Mouse (Mus musculus): Measurements from ENCODE around the gene Gm20388.

DNA sequence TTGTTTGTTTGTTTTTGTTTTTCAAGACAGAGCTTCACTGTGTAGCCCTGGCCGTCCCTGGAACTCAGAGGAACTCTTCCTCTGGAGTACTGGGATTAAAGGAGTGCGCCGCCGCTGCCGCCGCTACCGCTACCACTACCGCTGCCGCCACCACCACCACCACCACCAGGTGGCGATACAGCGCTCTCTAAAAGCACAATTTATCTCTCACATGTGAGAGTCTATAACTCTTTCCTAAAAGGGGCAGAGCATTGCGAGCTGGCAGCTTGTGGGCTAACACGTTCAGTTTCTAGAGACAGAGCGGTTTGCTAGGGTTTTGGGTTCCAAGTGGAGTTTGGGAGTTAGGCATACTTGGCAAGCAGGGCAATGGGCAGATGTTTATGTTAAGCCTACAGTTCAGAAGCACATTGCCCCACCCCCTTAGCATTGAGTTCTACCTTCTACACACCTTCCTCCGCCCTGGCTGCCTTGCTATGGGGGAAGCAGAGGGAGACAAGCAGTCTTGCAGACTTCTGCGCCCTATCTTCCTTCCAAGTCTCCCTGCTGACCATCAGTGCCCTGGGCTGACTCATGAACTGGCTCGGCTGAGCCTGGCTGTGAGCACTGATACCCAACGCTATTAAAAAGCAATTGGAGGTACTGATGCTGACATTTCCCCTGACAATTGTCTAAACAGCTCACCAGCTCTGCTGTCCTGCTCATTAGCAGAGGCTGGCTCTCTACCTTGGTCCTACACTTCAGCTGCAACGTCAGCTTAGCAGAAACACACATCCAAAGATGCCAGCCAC is 3718.5 kb downstream of the Gm20388 start:
- TF ChIP-seq MAFK (IDR thresholded peaks at IDR 0.05; ENCODE audit: insufficient read depth, low read depth, low read length) (no peak), CHD2 (IDR thresholded peaks at IDR 0.05; ENCODE audit: low read depth, low read length) (no peak), ZNF384 (IDR thresholded peaks at IDR 0.05; ENCODE audit: low read depth, low read length) (no peak), HCFC1 (IDR thresholded peaks at IDR 0.05; ENCODE audit: borderline replicate concordance, insufficient read depth, low read length) (no peak)
